Mouse (Mus musculus) embryonic facial prominence, embryonic 12.5 days (tissue): ENCODE results near the gene Ankdd1b. TPM values are rescaled to one million over a fixed set of nuclear protein-coding genes. Genes with fewer than 3 reads are reported as not detected.
A peak's percentile ranks its signal among the peaks of the same experiment; 100 is the strongest.

Experiments
- ATAC-seq: fragments of 200-750 bp; cut with Nextera tagmentation; 2 replicates; pipeline ENCODE4 v1.8.0; 2017; ENCODE audit not compliant: insufficient number of reproducible peaks, insufficient read depth, low FRiP score, low TSS enrichment
- H3K27ac ChIP-seq: fragments of 300-500 bp; sonication (generic); 2 replicates; pipeline ENCODE4 v1.5.1; 2016; ENCODE audit warnings: mild to moderate bottlenecking
- H3K27me3 ChIP-seq: fragments of 300-500 bp; sonication (generic); 2 replicates; pipeline ENCODE4 v1.6.1; 2016; ENCODE audit warnings: mild to moderate bottlenecking, moderate library complexity
- H3K36me3 ChIP-seq: fragments of 300-500 bp; sonication (generic); 2 replicates; pipeline ENCODE4 v1.6.1; 2016; ENCODE audit warnings: mild to moderate bottlenecking
- H3K4me1 ChIP-seq: fragments of 300-500 bp; sonication (generic); 2 replicates; pipeline ENCODE4 v1.6.1; 2016
- H3K4me2 ChIP-seq: fragments of 300-500 bp; sonication (generic); replicated peaks from 2 replicates; pipeline ENCODE4 v1.6.1; 2016; ENCODE audit warnings: mild to moderate bottlenecking, moderate library complexity
- H3K4me3 ChIP-seq: fragments of 300-500 bp; sonication (generic); 2 replicates; pipeline ENCODE4 v1.5.1; 2016; ENCODE audit warnings: mild to moderate bottlenecking
- H3K9ac ChIP-seq: fragments of 300-500 bp; sonication (generic); 2 replicates; pipeline ENCODE4 v1.6.1; 2016; ENCODE audit warnings: mild to moderate bottlenecking, moderate library complexity
- H3K9me3 ChIP-seq: fragments of 300-500 bp; sonication (generic); 2 replicates; pipeline ENCODE4 v1.6.1; 2016; ENCODE audit warnings: mild to moderate bottlenecking, moderate library complexity
- WGBS: fragments of 180-500 bp; shearing (Covaris S2); methylation state at CpG from one replicate; pipeline ENCODE4 v1.1.7; 2016; 5-methylcytosine and 5-hydroxymethylcytosine counted together
- polyA plus RNA-seq: library from polyadenylated mRNA; unstranded; fragments of >200 nt; fragmentation: Nextera tagmentation; extraction: Ambion mirVana; gene quantifications from 2 replicates; pipeline ENCODE4 v1.2.1, GENCODE M21; 2016

Ankdd1b gene
- polyA plus RNA-seq, 1 experiment from 2014 or later: 0.09 TPM

DNA sequence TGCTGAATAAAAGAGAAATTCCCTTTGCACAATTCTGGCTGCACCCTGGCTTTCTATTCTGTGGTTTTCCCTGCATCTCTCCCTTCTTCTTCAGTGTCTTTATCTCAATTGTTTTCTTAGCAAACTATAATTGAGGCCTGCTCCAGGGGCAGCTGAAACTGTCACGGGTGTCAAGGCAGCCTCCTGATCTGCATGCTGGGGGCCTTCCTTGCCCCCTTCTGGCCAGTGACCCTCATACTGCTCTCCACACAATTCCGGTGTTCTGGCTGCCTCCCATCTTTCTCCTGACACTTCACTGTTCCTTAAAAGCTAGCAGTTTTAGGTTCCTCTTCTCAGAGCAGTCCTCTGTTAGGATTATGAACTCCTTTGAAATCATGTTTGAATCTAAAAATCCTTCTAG lies 81.7 kb downstream of the Ankdd1b start:
- Histone ChIP-seq H3K4me3 (peak overlapping the region; percentile 69), H3K9me3 (no peaks in the 10 kb centered on the region), H3K36me3 (peaks cover 27% of the 10 kb centered on the region), H3K27me3 (no peaks in the 10 kb centered on the region), H3K4me2 (peak overlapping the region; percentile 52), H3K9ac (peak overlapping the region; percentile 60), H3K4me1 (peaks cover 9% of the 10 kb centered on the region), H3K27ac (no peak overlapping the region)
- no peak for ATAC-seq
- 19% methylated on average over 2 of the region's 2 CpGs for WGBS

DNA sequence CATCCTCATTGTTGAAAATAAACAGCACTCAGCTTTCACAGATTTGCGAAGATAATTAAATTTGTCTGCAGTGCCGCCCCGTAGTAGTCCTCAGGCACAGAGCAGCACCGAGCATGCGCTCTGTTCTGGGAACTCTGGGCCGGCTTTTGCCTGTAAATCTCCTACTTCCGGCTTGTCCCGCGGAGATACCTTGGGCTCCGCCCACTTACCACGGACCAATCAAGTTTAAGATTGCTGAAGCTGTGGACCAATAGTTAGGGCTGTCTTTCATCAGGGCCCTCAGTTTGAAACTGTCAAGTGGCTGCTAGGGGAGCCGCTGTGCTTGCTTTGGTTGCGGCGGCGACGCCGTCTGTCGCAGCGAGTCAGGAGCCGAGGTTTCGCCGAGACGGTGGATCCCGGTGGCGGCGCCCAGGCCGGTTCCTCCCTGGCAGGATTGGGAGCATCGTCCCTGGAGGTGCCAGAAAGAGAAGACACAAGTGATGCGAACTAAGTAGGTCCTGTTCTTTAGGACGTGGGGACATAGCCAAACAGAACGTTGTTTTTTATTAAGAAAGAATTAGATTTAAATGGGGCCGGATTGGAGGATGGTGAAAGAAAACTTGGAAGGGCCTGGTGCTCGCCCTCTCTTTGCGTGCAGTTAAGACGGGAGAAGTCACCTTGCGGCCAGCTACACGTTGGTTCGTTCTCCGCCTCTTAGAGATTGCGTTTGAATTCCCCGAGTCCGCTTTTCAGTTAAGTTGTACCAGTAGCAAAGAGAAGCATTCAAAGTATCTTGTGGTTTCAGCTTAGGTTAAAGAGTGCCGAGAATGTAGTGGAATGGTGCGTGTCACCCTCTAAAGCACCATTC lies 82.7 kb downstream of the Ankdd1b start, which contains the start of gene Poc5:
TSS of gene Poc5 (plus strand) at position 253 of the 847 bp plus-strand sequence.
- H3K9me3 ChIP-seq: no peaks in the 10 kb centered on the region
- under 1% methylated on average over 44 of the region's 44 CpGs for WGBS
- H3K4me2 ChIP-seq: peak within 1 kb of the TSS; percentile 52
- no peaks in the 10 kb centered on the region for H3K27me3 ChIP-seq
- ATAC-seq: peak; percentile 100
- peak within 1 kb of the TSS; percentile 69 for H3K4me3 ChIP-seq
- H3K4me1 ChIP-seq: peaks cover 9% of the 10 kb centered on the region
- peaks cover 18% of the 10 kb centered on the region for H3K36me3 ChIP-seq
- peak within 1 kb of the TSS; percentile 46; the same call in 1 of the 2 replicates for H3K27ac ChIP-seq
- peak within 1 kb of the TSS; percentile 60 for H3K9ac ChIP-seq

DNA sequence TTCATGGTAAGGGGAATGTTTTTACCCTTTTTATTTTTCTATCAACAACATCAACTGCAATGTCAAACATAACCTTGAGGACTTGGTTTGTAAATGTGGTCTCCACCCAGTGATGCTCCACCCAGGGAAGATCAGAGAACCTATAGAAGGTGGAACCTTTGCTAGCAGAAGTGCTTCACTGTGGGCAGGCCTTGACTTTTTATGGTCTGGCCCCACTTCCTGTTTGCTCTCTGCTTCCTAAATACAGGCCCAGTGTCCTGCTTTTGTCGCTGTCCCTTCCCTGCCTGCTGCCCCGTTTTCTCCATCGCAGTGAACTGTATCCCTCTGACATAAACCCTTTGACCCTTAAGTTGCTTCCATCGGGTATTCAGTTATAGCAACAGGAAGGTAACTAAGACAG lies 93.1 kb downstream of the Ankdd1b start:
- Histone ChIP-seq H3K27me3 (no peaks in the 10 kb centered on the region), H3K4me2 (no peak overlapping the region), H3K9ac (no peak overlapping the region), H3K4me3 (no peak overlapping the region), H3K4me1 (no peaks in the 10 kb centered on the region), H3K27ac (no peak overlapping the region), H3K36me3 (no peaks in the 10 kb centered on the region), H3K9me3 (no peaks in the 10 kb centered on the region)
- ATAC-seq: no peak
- 56% methylated on average over 4 of the region's 4 CpGs for WGBS

DNA sequence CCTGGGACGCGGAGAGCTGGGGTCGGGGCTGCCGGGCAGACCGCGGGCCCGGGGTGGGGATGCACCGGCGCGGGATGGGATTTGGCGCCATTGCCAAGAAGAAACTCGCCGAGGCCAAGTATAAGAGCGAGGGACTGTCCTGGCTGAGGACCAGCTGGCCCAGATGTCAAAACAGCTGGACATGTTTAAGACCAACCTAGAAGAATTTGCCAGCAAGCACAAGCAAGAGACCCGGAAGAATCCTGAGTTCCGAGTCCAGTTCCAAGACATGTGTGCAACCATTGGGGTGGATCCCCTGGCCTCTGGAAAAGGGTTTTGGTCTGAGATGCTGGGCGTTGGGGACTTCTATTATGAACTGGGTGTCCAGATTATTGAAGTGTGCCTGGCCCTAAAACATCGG lies 94.1 kb downstream of the Ankdd1b start:
- no peaks in the 10 kb centered on the region for H3K9me3 ChIP-seq
- no peak overlapping the region for H3K4me3 ChIP-seq
- no peak for ATAC-seq
- 88% methylated on average over 18 of the region's 18 CpGs for WGBS
- no peak overlapping the region for H3K27ac ChIP-seq
- no peaks in the 10 kb centered on the region for H3K27me3 ChIP-seq
- no peaks in the 10 kb centered on the region for H3K4me1 ChIP-seq
- H3K9ac ChIP-seq: no peak overlapping the region
- no peaks in the 10 kb centered on the region for H3K36me3 ChIP-seq
- H3K4me2 ChIP-seq: no peak overlapping the region

DNA sequence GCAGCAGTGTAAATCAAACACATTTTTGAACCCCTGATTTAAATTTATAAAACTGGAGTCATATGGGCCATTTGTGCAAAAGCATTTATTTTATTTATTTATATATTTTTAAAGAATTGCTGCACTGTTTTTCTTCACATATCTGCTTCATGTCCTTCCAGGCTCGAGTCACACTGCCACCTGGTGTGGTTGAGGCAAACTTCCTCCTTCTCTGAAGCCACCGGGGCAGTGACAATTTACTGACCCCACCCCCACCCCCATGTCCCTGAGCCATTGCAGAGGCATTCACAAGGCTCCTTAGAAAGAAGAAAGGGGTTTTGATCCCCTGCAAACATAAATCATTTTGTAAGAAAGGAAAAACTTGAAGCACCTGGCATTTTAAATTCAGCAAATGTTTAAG lies 95.5 kb downstream of the Ankdd1b start:
- Histone ChIP-seq H3K4me3 (no peak overlapping the region), H3K27ac (no peak overlapping the region), H3K9ac (no peak overlapping the region), H3K9me3 (no peaks in the 10 kb centered on the region), H3K4me1 (no peaks in the 10 kb centered on the region), H3K27me3 (no peaks in the 10 kb centered on the region), H3K36me3 (no peaks in the 10 kb centered on the region), H3K4me2 (no peak overlapping the region)
- WGBS: 2% methylated on average over 2 of the region's 2 CpGs
- ATAC-seq: no peak

Other genes with a start within 250 kb of the Ankdd1b start
- 19.1 and 19.7 TPM in 2 replicates for gene Poc5, start 82.9 kb downstream of the Ankdd1b start, polyA plus RNA-seq
- gene Gm17622, start 19.5 kb upstream of the Ankdd1b start, polyA plus RNA-seq: not detected in 2 replicates
- gene Polk, start 71.4 kb upstream of the Ankdd1b start, polyA plus RNA-seq: 11.8 and 12.3 TPM in 2 replicates
- 10.4 and 10.7 TPM in 2 replicates for gene Col4a3bp, start 71.4 kb upstream of the Ankdd1b start, polyA plus RNA-seq
- gene Hmgcr, start 199.7 kb upstream of the Ankdd1b start, polyA plus RNA-seq: 108 and 118 TPM in 2 replicates